Mouse (Mus musculus) limb, embryonic 13.5 days (tissue): ENCODE data around the gene Ncapd3. TPM values are rescaled to one million over a fixed set of nuclear protein-coding genes. Genes with fewer than 3 reads are reported as not detected.

ENCODE experiments used
- ATAC-seq: fragments of 200-750 bp; cut with Nextera tagmentation; 2 replicates; pipeline ENCODE4 v1.8.0; 2017; ENCODE audit warnings: low read depth, moderate number of reproducible peaks, moderate TSS enrichment; ENCODE audit not compliant: low FRiP score
- H3K27ac ChIP-seq: fragments of 300-500 bp; sonication (generic); 2 replicates; pipeline ENCODE4 v1.5.1; 2015; ENCODE audit warnings: inconsistent platforms, mild to moderate bottlenecking, moderate library complexity
- H3K27me3 ChIP-seq: fragments of 300-500 bp; sonication (generic); 2 replicates; pipeline ENCODE4 v1.6.1; 2015; ENCODE audit warnings: mild to moderate bottlenecking, inconsistent platforms
- H3K36me3 ChIP-seq: fragments of 300-500 bp; sonication (generic); 2 replicates; pipeline ENCODE4 v1.6.1; 2015; ENCODE audit warnings: inconsistent platforms, mild to moderate bottlenecking, moderate library complexity
- H3K4me1 ChIP-seq: fragments of 300-500 bp; sonication (generic); 2 replicates; pipeline ENCODE4 v1.6.1; 2015; ENCODE audit warnings: inconsistent platforms
- H3K4me2 ChIP-seq: fragments of 300-500 bp; sonication (generic); replicated peaks from 2 replicates; pipeline ENCODE4 v1.6.1; 2015; ENCODE audit warnings: inconsistent platforms, mild to moderate bottlenecking, moderate library complexity
- H3K4me3 ChIP-seq: fragments of 300-500 bp; sonication (generic); 2 replicates; pipeline ENCODE4 v1.5.1; 2015; ENCODE audit warnings: moderate library complexity, mild to moderate bottlenecking, inconsistent platforms
- H3K9ac ChIP-seq: fragments of 300-500 bp; sonication (generic); 2 replicates; pipeline ENCODE4 v1.6.1; 2015; ENCODE audit warnings: mild to moderate bottlenecking, inconsistent platforms
- H3K9me3 ChIP-seq: fragments of 300-500 bp; sonication (generic); 2 replicates; pipeline ENCODE4 v1.6.1; 2016; ENCODE audit warnings: inconsistent platforms
- WGBS: fragments of 180-500 bp; shearing (Covaris S2); methylation state at CpG from one replicate; pipeline ENCODE4 v1.1.7; 2015; 5-methylcytosine and 5-hydroxymethylcytosine counted together
- polyA plus RNA-seq: library from polyadenylated mRNA; unstranded; fragments of >200 nt; fragmentation: Nextera tagmentation; extraction: Ambion mirVana; gene quantifications from 2 replicates; pipeline ENCODE4 v1.2.1, GENCODE M21; 2015

The Ncapd3 gene
- polyA plus RNA-seq, 1 experiment from 2014 or later = 25.8 TPM

DNA sequence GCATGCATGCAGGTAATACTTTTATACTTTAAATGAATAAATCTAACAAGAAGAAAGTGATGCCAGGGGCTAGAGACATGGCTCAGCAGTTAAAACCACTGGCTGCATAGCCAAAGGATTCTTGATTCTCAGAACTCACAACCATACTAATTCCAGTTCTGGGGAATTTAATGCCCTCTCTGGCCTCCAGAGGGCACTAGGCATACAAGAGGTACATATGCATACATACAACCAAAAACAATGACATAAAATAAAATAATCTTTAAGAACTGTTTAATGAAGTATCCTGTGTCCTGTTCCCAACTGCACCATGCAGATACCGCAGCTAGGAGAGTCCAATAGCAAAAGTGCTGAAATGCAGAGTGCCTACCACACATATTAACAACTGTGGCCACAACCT, 104.4 kb downstream of the Ncapd3 start:
- H3K4me2 ChIP-seq = no peak overlapping the region
- H3K9me3 ChIP-seq = no peaks in the 10 kb centered on the region
- H3K27ac ChIP-seq = no peak overlapping the region
- ATAC-seq = no peak
- no peak overlapping the region for H3K4me3 ChIP-seq
- peaks cover 4% of the 10 kb centered on the region; the same call in 1 of the 2 replicates for H3K36me3 ChIP-seq
- 72% methylated on average over 1 of the region's 1 CpGs for whole genome bisulfite sequencing
- no peaks in the 10 kb centered on the region for H3K4me1 ChIP-seq
- H3K27me3 ChIP-seq = no peaks in the 10 kb centered on the region
- no peak overlapping the region for H3K9ac ChIP-seq

DNA sequence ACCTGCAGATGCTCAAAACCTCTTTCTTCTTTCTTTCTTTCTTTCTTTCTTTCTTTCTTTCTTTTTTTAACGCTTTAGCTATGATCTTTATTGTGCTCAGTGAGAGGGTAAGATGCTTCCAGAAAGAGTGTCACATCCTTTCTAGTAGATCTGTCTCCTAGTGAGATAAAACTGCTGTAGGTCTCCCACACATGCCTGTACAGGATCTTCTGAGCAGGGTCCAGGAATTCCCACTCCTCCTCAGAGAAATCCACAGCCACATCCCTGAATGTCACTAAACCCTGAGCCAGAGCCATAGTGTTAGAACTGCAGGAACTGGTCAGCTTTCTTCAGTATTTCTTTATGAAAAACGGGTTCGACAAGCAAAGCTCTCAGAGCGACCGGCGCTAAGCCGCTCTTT, 105.4 kb downstream of the Ncapd3 start:
- Histone ChIP-seq H3K4me2 (no peak overlapping the region), H3K27me3 (no peaks in the 10 kb centered on the region), H3K4me3 (no peak overlapping the region), H3K9ac (no peak overlapping the region), H3K4me1 (no peaks in the 10 kb centered on the region), H3K9me3 (no peaks in the 10 kb centered on the region), H3K27ac (no peak overlapping the region), H3K36me3 (peaks cover 8% of the 10 kb centered on the region; the same call in 1 of the 2 replicates)
- WGBS = 93% methylated on average over 7 of the region's 7 CpGs
- ATAC-seq = no peak

DNA sequence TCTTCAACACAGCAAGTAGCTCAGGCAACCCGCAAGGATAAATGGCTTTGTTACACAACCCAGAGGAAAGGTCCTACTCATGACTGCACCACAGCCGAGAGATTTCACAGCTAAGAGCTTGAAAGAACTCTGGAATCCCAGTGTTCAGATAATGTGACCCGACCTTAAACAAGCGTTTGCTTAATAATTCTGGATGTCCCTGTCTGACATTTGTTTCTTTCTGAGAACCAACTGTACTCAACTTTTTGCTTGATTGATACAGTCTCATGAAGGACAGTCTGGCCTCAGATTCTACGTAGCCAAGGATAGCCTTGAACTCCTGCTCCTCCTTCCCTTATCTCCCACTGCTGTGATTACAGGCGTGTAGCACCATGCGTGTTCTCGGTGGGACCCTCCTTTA, 106.7 kb downstream of the Ncapd3 start:
- ATAC-seq = no peak
- no peak overlapping the region for H3K4me3 ChIP-seq
- no peaks in the 10 kb centered on the region for H3K27me3 ChIP-seq
- no peak overlapping the region for H3K27ac ChIP-seq
- no peak overlapping the region for H3K9ac ChIP-seq
- H3K4me1 ChIP-seq = no peaks in the 10 kb centered on the region
- H3K4me2 ChIP-seq = no peak overlapping the region
- no peaks in the 10 kb centered on the region for H3K9me3 ChIP-seq
- WGBS = 86% methylated on average over 8 of the region's 8 CpGs
- peaks cover 19% of the 10 kb centered on the region for H3K36me3 ChIP-seq

DNA sequence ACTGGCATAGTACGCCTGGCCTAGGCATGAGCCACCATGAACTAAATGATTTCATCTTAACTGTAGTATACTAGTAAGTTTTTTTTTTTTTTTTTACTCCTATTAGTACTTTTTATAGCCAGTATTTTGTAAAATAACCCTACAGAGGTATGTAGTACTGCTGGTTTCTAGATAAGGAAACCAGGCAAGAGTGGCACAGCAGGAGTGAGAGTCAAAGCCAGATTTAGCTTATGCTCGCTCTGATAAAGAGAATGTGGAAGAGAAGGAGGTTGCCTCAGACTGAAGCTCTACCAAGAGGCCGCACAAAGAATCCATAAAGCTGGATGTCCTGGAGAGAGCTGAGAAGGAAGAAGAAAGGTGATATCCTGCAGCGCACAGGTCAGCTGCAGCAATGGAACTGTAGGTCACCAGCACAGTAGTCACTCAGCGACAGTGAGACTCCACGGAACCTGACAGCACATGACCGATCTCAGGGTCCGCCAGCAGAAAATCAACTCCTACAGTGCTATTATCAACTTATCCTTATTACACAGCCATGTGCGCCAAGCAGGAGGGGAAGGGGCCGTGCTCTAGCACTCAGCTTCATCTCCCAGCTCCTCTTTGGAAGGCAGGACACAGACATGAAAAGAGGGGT, 110.6 kb downstream of the Ncapd3 start:
- WGBS = 92% methylated on average over 10 of the region's 10 CpGs
- ATAC-seq = no peak

DNA sequence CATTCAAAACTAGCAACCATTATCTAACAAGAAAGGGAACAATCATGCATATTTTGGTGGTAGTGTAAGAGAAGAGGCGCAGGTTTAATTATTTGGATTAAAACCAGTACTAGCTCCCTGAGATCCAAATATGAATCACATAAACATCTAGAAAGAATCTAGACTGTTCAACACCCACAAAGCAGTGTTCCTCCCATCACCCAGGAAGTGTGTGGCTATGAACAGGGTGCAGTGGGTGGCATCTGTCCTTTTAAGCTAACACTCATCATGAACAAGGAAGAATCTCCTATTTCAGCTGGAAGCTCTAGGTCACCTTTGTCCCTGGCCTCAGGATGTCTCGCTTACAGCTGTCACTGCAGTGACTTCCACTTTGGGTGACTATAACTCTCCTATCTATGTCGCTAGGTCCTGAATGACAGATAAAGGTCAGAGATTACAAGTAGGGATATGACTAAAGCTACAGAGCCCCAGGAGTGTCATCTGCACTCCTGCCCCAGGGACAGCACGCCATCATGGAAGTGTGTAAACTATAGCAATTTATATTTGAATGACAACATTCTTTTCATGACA, 114.4 kb downstream of the Ncapd3 start:
- no peak overlapping the region for H3K9ac ChIP-seq
- H3K4me2 ChIP-seq = no peak overlapping the region
- no peak for ATAC-seq
- WGBS = 90% methylated on average over 4 of the region's 4 CpGs
- no peaks in the 10 kb centered on the region for H3K27me3 ChIP-seq
- peaks cover 35% of the 10 kb centered on the region for H3K36me3 ChIP-seq
- H3K4me1 ChIP-seq = peaks cover 10% of the 10 kb centered on the region
- H3K4me3 ChIP-seq = no peak overlapping the region
- H3K27ac ChIP-seq = no peak overlapping the region
- H3K9me3 ChIP-seq = no peaks in the 10 kb centered on the region

More for the DNA sequence above, 110.6 kb downstream of the Ncapd3 start:
- H3K36me3 ChIP-seq = peaks cover 29% of the 10 kb centered on the region
- H3K27ac ChIP-seq = no peak overlapping the region
- H3K9ac ChIP-seq = no peak overlapping the region
- no peaks in the 10 kb centered on the region for H3K27me3 ChIP-seq
- no peaks in the 10 kb centered on the region for H3K4me1 ChIP-seq
- no peak overlapping the region for H3K4me3 ChIP-seq
- no peaks in the 10 kb centered on the region for H3K9me3 ChIP-seq
- no peak overlapping the region for H3K4me2 ChIP-seq

Other genes starting within 250 kb of the Ncapd3 start
- 3.4 and 3.6 TPM in 2 replicates for gene Glb1l2, start 223.7 kb upstream of the Ncapd3 start, polyA plus RNA-seq
- gene Glb1l3, start 169.3 kb upstream of the Ncapd3 start, polyA plus RNA-seq = not detected in 2 replicates
- gene Gm1110, start 107.1 kb upstream of the Ncapd3 start, polyA plus RNA-seq = 0.11 TPM in 1 of 2 replicates, not detected in the other
- 53.4 and 58.5 TPM in 2 replicates for gene Acad8, start 30.6 kb upstream of the Ncapd3 start, polyA plus RNA-seq
- gene Thyn1, start 30.5 kb upstream of the Ncapd3 start, polyA plus RNA-seq = 148 and 153 TPM in 2 replicates
- 37.7 and 39.8 TPM in 2 replicates for gene Vps26b, start 110 bp upstream of the Ncapd3 start, polyA plus RNA-seq
- 141 and 144 TPM in 2 replicates for gene Jam3, start 125.2 kb downstream of the Ncapd3 start, polyA plus RNA-seq